Mouse (Mus musculus): ENCODE measurements around the gene Gm20388.
A peak's percentile ranks its signal among the peaks of the same experiment; 100 is the strongest.

Gm20388 gene

DNA sequence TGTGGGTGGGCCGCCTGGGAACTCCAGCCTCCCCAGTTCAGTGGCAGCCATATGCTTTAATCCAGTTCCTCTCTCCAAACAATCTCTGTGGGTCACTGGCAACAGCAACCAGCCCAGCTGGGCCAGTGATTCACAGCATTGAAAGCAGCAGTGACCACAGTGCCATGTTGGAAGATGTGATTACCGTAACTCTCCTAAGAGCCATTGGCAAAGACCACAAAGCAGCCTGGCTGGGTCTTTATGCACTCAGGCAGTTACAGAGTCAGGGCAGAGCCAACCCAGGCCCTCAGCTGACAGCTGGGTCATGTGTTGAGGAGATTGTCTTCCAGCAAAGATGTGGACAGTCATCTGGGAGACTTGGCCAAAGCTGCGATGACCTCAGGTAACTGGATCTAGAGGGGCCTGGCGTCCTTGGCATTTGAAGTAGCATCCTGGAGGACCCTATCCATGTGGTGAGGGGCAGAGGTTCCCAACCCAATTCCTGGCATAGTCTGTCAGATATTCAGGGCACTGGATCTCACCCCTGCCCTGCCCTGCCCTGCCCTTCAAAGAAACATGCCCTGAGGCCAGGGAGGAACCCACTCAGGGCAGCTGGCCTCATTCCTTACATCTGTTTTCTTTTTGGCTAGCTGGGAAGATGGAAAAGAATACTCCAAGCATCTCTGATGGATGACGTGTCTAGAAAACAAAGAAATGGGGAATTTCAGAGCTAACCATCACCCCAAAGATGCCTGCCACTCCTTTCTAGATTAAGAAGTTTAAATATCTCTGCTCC is 1052.2 kb downstream of the Gm20388 start:
- no peak for DNase-seq (ENCODE audit: low spot score)

GRCm38 (mm10) chr8:120966557-120966956 is 1055.9 kb downstream of the Gm20388 start:
- DNase-seq (ENCODE audit: low spot score): peak; percentile 17

GRCm38 (mm10) chr8:120968308-120968707 is 1057.7 kb downstream of the Gm20388 start:
- DNase-seq (ENCODE audit: low spot score): no peak

DNA sequence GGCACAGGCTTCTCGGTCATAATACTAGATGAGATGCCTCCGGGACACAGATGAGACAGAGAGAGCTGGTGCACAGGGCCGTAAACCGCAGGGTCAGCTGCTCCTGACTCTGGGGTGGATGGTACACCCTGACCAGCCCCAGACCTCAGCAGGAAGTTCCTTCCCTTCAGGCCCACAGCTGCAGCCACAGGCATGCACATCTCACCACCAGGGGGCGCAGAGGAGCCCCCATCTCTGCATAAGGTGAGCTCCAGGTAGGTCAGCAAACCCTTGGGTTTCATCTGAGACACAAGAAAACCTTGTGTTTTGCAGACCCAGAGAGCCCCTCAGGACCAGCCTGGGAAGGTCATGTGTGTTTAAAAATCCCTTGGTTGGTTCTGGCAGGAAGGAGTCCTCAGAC is 1059.7 kb downstream of the Gm20388 start:
- no peak for DNase-seq (ENCODE audit: low spot score)

GRCm38 (mm10) chr8:120971691-120972469 is 1061.2 kb downstream of the Gm20388 start:
- DNase-seq (ENCODE audit: low spot score): peak; percentile 3

GRCm38 (mm10) chr8:120973046-120973445 is 1062.4 kb downstream of the Gm20388 start:
- DNase-seq (ENCODE audit: low spot score): no peak

DNA sequence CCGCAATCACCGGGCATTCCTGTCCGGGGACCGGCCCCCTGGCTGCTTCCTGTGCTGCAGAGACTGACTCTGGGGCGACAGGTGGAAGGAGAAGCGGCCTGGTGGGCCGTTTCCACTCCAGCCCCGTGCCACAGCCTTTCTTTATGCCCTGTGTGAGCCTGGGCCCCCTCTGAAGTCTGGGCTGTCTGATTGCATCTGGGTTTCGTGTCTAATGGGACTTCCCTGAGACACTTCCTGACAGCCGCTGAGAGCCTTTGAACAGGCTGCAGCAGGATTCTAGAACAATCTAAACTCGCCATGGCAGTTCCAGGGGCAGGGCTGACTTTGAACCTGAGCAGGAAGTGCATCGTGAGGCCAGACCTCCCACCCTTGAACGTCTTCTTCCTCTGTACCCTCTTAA is 1066.5 kb downstream of the Gm20388 start:
- DNase-seq (ENCODE audit: low spot score): no peak

GRCm38 (mm10) chr8:120979210-120979609 is 1068.6 kb downstream of the Gm20388 start:
- DNase-seq (ENCODE audit: low spot score): no peak

DNA sequence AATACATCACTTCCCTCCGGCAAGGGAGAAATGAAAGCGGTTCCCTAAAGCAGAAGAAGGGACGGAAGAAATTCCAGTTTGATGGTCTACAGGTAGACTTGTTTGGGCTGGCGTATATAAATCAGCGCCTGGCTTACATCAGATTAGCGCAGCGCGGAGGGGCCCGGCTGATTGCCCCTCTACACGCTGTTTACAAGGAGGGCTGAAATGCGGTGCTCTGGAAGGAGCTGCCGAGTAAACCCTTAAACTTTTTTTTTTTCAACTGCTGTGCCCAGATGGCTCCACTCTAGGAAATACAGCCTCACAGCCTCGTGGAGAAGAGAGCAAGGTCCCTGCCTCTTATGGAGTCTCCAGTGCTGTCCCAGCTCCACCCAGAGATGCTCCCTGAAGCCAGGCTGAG is 1070.3 kb downstream of the Gm20388 start:
- no peak for DNase-seq (ENCODE audit: low spot score)

DNA sequence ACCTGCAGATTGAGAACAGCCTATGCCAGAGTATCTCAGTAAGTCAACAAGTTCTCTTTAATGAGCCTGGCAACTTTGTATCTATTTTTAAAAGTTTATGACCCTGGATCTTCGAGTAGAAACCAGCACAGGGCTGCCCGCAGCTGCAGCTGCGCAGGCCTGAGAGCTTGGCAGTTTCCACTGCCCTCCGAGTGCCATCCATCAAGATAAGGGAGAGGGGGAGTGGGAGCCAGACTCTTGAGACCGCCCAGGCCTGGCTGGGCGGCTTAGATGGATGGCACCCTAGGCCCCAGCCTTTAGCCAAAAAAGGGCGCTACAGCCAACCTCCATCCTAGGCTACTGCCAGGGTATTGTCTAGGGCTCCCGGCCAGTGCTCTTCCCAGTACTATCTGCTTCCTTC is 1074.2 kb downstream of the Gm20388 start:
- DNase-seq (ENCODE audit: low spot score): no peak

GRCm38 (mm10) chr8:120986022-120986421 is 1075.4 kb downstream of the Gm20388 start:
- DNase-seq (ENCODE audit: low spot score): no peak

DNA sequence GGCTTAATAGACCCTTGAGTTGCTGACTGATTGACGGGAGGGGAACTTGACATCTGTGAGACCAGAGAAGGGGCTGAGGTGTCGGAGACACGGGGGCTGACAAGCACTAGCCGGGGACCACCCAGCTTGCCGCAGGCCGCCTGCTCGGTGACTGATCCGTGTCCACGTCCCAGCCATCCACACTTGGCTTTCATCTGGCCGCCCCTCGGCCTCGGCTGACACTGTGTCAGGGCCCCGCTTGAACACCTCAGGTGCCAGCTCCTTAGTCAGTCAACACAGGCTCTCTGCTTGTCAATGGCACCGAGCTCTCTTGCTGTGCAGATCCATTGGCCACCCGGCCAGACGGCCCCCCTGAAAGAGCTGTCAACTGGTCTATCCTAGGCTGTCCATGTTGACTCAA is 1083.1 kb downstream of the Gm20388 start:
- no peak for DNase-seq (ENCODE audit: low spot score)

DNA sequence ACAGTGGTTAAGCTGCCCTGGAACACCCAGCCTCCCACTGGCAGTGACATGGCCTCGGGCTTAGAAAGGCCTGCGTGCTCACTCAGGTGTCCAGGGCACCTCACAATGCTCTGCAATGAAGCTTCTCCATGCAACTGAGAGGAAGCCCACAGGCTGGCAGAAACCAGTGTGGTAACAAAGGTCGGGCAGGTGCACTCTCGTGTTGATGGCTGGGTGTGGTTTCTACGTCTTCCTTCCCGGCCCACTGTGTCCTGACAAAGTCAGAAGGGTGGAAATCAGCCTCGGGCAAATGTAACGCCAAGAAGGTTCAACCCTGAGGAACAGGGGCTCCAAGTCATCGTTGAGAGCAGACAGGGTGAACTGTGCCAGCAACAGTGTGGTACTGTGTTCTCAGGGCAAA is 1084.8 kb downstream of the Gm20388 start:
- DNase-seq (ENCODE audit: low spot score): no peak

DNA sequence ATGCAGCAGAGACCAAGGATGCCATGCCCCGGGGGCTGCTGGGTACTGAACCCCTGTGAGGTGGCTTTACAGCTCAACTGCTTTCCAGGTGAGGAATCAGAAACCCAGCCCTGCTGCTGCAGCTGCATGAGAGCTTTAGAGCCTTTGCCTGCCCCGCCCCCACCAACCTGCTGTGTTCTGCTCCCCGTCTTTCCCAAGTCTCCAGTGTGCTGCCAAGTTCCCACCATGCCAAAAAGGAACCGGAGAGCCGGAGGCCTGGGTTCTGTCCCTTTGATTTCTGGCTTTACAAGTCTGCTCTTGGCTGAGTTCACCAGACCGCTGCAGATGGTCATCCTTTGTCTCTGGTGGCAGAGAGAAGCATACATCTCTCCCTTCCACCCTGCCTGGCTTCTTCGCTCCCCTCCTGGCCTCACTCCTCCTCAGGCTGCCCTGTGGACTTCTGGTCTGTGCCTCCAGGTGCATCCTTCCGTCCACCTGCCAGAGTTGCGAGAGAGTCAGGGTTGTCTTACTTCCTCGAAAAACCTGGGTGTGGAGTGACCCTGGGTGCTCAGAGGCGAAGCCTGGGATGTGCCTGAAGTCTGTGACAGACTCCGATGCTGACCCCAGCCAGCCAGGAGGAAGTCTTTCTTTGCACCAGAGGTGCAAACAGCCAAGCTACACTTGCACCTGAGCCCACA is 1086.4 kb downstream of the Gm20388 start:
- DNase-seq (ENCODE audit: low spot score): no peak

- DNase-seq (ENCODE audit: low spot score): no peak
Measured at GRCm38 (mm10) chr8:120997926-120998325, 1087.3 kb downstream of the Gm20388 start.

DNA sequence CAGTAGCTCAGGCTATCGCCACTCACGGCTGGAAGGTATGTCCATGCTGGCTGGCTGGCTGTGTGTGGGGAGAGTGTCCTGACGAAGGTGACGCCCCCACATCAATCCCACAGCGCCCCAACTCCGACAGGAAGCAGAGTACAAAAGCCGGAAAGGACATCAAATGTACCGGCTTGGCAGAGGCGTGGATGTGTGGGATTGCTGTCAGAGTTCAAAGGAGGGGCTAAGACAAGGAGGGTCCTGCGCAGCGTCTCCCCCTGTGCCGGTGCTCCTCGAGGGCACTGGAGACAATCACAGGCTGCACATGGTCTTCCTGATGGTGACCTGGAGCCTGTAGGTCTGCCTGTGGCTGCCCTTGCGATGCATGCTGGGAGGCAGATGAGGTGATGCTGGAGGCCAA is 1088.3 kb downstream of the Gm20388 start:
- no peak for DNase-seq (ENCODE audit: low spot score)

DNA sequence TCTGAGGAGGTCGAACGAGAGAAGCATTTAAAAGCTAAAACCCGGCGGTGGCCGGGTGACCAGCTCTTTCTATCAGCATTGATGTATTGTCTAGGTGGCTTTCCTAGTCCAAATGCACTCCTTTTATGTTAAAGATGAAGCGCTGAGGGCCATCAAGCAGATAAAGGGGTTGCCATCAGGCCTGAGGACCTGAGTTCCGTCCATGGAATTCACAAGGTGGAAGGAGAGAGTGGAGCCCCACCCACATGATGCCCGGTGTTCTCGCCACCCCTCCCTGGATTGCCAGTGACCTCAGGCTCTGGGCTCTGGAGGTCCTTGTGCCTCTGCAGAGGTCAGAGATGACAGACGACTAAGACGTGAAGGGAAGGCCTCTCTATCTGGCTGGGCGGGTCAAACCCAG is 1091.3 kb downstream of the Gm20388 start:
- no peak for DNase-seq (ENCODE audit: low spot score)

DNA sequence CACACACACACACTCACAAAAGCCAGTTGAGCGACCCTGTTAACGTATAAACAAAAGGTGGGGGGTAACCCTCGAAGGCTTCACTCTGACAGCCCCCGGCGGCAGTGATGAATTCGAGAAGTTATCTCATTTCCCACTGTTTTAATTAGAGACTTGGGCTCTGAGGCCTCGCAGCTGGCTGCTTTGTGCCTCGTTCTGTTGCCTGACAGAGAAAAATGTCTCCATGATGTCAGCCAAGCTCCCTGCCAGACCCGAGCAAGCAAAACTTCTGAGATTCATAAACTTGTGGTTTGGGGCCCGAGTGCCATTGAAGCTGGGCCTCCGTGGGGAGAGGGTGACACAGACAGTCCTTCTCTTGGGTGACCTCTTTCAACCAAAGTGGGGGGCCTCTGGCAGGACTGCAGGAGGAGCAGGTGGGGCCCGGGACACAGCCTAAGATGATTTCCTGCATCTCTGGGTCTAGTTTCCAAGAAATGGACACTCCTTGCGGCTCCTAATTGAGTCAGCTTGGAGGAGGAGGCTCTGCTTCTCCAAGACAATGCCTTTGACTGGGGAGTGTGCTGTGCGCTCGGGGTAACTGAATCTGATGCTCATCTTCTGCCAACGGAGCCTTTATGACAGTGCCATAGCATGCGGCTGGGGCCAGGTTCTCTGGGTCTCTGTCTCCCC is 1092.4 kb downstream of the Gm20388 start:
- DNase-seq (ENCODE audit: low spot score): no peak

GRCm38 (mm10) chr8:121003639-121004038 is 1093.0 kb downstream of the Gm20388 start:
- no peak for DNase-seq (ENCODE audit: low spot score)

DNA sequence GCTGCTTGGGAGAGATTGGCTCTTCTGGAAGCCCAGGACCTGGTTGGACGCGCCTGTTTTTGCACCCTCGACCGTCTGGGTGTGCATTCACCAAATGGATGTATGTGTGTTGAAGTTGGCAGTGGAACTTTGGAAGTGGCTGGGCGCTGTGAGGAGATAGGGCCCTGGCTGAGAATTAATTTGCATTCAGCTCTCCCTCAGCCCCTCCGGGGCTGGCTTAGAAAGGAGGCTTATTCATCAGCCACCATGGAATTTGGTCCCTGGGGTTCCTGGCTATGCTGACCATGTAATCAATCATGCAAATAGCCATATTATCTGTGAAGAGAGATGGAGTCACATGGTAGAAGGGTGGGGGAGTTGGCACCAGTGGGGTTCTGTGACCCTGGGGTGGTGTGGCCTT is 1102.7 kb downstream of the Gm20388 start:
- DNase-seq (ENCODE audit: low spot score): no peak

- no peak for DNase-seq (ENCODE audit: low spot score)
Measured at GRCm38 (mm10) chr8:121016621-121017020, 1106.0 kb downstream of the Gm20388 start.

DNA sequence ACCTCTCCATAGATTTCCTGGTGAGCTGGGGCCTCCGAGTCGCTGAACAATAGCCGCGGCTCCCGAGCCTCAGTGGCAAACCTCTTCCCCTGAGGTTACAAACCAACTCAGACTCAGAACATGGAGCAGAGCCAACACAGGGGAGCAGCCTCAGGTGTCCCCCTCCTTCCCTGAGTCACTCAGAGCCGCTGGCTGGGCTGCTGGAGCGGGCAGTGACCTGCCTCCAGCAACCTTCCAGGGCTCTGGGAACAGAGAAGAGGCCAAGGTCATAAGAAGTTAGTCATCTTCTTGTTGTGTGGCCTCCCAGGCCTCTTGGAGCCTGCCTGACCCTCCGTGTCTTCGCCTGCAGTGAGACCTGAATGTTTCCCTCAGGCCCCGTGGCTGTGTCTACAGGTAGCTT is 1107.6 kb downstream of the Gm20388 start:
- no peak for DNase-seq (ENCODE audit: low spot score)

All from adipocyte (in vitro differentiated cells).